Mouse (Mus musculus) heart, adult 18-20 months (tissue): ENCODE data around the gene Helz. TPM values are rescaled to one million over a fixed set of nuclear protein-coding genes. Genes with fewer than 3 reads are reported as not detected.
"Not testable (repeated sequence)": the region's sequence is repeated elsewhere in the genome, so short reads cannot be mapped to it uniquely, and the experiment has no call there.

Experiments
- DNase-seq, 2 experiments: peaks; one replicate each; pipeline ENCODE4 v3.0.0; 2021 to 2022; ENCODE audit warnings: mixed read lengths in 1 of 2
- total RNA-seq, 2 experiments: library from RNA; stranded (reverse); gene quantifications; 2 replicates each; pipeline ENCODE4 v1.2.3; 2021

Helz gene
- total RNA-seq, 2 experiments from 2014 or later = 23.8 to 26.8 TPM

- peak in 1 of 2 experiments; percentile 4 for DNase-seq
These were observed 660 bp downstream of the Helz start for GRCm38 (mm10) chr11:107548204-107548975.

- DNase-seq = no peak
These were observed 12.1 kb downstream of the Helz start for GRCm38 (mm10) chr11:107559874-107560273.

- no peak for DNase-seq
These were observed 19.7 kb downstream of the Helz start for GRCm38 (mm10) chr11:107567431-107567830.

GRCm38 (mm10) chr11:107568466-107568995, 20.8 kb downstream of the Helz start:
- DNase-seq = no peak

GRCm38 (mm10) chr11:107570891-107571290, 23.2 kb downstream of the Helz start:
- not testable (repeated sequence) for DNase-seq

- no peak for DNase-seq
These were observed 23.6 kb downstream of the Helz start for GRCm38 (mm10) chr11:107571318-107571717.

- no peak for DNase-seq
These were observed 24.8 kb downstream of the Helz start for GRCm38 (mm10) chr11:107572551-107572950.

- DNase-seq = peak; percentile 19 to 34
These were observed 25.4 kb downstream of the Helz start for GRCm38 (mm10) chr11:107573061-107573692.

- peak; percentile 74 to 76 for DNase-seq
These were observed 26.1 kb downstream of the Helz start for GRCm38 (mm10) chr11:107573847-107574246.

GRCm38 (mm10) chr11:107574811-107575705, 27.3 kb downstream of the Helz start:
- DNase-seq = no peak

- DNase-seq = no peak
These were observed 28.5 kb downstream of the Helz start for GRCm38 (mm10) chr11:107576186-107576585.

GRCm38 (mm10) chr11:107577400-107577799, 29.7 kb downstream of the Helz start:
- DNase-seq = no peak

- DNase-seq = peak in 1 of 2 experiments; percentile 22
These were observed 30.5 kb downstream of the Helz start for GRCm38 (mm10) chr11:107578226-107578625.

GRCm38 (mm10) chr11:107580786-107581185, 33.1 kb downstream of the Helz start:
- no peak for DNase-seq

- no peak for DNase-seq
These were observed 37.1 kb downstream of the Helz start for GRCm38 (mm10) chr11:107584660-107585451.

- not testable (repeated sequence) for DNase-seq
These were observed 38.4 kb downstream of the Helz start for GRCm38 (mm10) chr11:107586129-107586528.

- no peak for DNase-seq
These were observed 39.4 kb downstream of the Helz start for GRCm38 (mm10) chr11:107587141-107587540.

- DNase-seq = no peak
These were observed 44.8 kb downstream of the Helz start for GRCm38 (mm10) chr11:107592575-107592974.

- no peak for DNase-seq
These were observed 49.7 kb downstream of the Helz start for GRCm38 (mm10) chr11:107597381-107597780.

GRCm38 (mm10) chr11:107605694-107606093, 58.0 kb downstream of the Helz start:
- no peak for DNase-seq

- DNase-seq = no peak
These were observed 66.2 kb downstream of the Helz start for GRCm38 (mm10) chr11:107613906-107614305.
